Mouse (Mus musculus) G1E (cell line): ENCODE data around the gene Arl5c.

Experiments
- CTCF ChIP-seq: IDR thresholded peaks from 2 replicates; pipeline ENCODE4 v1.5.1; 2012; ENCODE audit warnings: low read depth, low read length, inconsistent platforms, mixed read lengths
- POLR2AphosphoS5 ChIP-seq: IDR thresholded peaks from 2 replicates; pipeline ENCODE4 v1.6.1; 2012; ENCODE audit warnings: low read depth, low read length, inconsistent platforms; ENCODE audit not compliant: insufficient replicate concordance

- TF ChIP-seq CTCF, result no peak
- TF ChIP-seq POLR2AphosphoS5, result no peak
These were observed 15.7 kb upstream of the Arl5c start for GRCm38 (mm10) chr11:98011716-98012115.
